Mouse (Mus musculus) limb, embryonic 11.5 days (tissue): ENCODE results near the gene Slain2. TPM values are rescaled to one million over a fixed set of nuclear protein-coding genes. Genes with fewer than 3 reads are reported as not detected.

Experiments used
- ATAC-seq: fragments of 200-750 bp; cut with Nextera tagmentation; 2 replicates; pipeline ENCODE4 v1.8.0; 2017; ENCODE audit warnings: low read depth; ENCODE audit not compliant: insufficient number of reproducible peaks, low FRiP score, low TSS enrichment
- DNase-seq: peaks from one replicate; pipeline ENCODE4 v3.0.0-alpha.2; 2015; ENCODE audit warnings: low spot score
- H3K27ac ChIP-seq: fragments of 300-500 bp; sonication (generic); replicated peaks from 2 replicates; pipeline ENCODE4 v1.5.1; 2014; ENCODE audit warnings: low read depth, mild to moderate bottlenecking, low read length
- H3K27me3 ChIP-seq: fragments of 300-500 bp; sonication (generic); 2 replicates; pipeline ENCODE4 v1.6.1; 2014; ENCODE audit warnings: mild to moderate bottlenecking, low read length, mixed read lengths; ENCODE audit not compliant: control insufficient read depth, insufficient read depth
- H3K36me3 ChIP-seq: fragments of 300-500 bp; sonication (generic); 2 replicates; pipeline ENCODE4 v1.6.1; 2014; ENCODE audit warnings: mild to moderate bottlenecking, low read length, moderate library complexity, mixed read lengths; ENCODE audit not compliant: control insufficient read depth, insufficient read depth
- H3K4me1 ChIP-seq: fragments of 300-500 bp; sonication (generic); 2 replicates; pipeline ENCODE4 v1.6.1; 2014; ENCODE audit warnings: low read length, mixed read lengths; ENCODE audit not compliant: control insufficient read depth, insufficient read depth
- H3K4me2 ChIP-seq: fragments of 300-500 bp; sonication (generic); 2 replicates; pipeline ENCODE4 v1.6.1; 2014; ENCODE audit warnings: low read depth, mild to moderate bottlenecking, moderate library complexity; ENCODE audit not compliant: severe bottlenecking
- H3K4me3 ChIP-seq: fragments of 300-500 bp; sonication (generic); 2 replicates; pipeline ENCODE4 v1.5.1; 2014; ENCODE audit warnings: low read depth, low read length
- H3K9ac ChIP-seq: fragments of 300-500 bp; sonication (generic); 2 replicates; pipeline ENCODE4 v1.6.1; 2014; ENCODE audit warnings: mild to moderate bottlenecking, low read length
- H3K9me3 ChIP-seq: fragments of 300-500 bp; sonication (generic); 2 replicates; pipeline ENCODE4 v1.6.1; 2016; ENCODE audit warnings: low read length; ENCODE audit not compliant: control insufficient read depth
- WGBS: fragments of 180-500 bp; shearing (Covaris S2); extraction: QIAGEN DNeasy Blood & Tissue Kit; methylation state at CpG from one replicate; pipeline ENCODE4 v1.1.7; 2014; 5-methylcytosine and 5-hydroxymethylcytosine counted together
- polyA plus RNA-seq: library from polyadenylated mRNA; unstranded; fragments of >200 nt; fragmentation: Nextera tagmentation; extraction: Ambion mirVana; gene quantifications from 2 replicates; pipeline ENCODE4 v1.2.1, GENCODE M21; 2014

Gene Slain2
- polyA plus RNA-seq, 1 experiment from 2014 or later = 21.6 TPM

DNA sequence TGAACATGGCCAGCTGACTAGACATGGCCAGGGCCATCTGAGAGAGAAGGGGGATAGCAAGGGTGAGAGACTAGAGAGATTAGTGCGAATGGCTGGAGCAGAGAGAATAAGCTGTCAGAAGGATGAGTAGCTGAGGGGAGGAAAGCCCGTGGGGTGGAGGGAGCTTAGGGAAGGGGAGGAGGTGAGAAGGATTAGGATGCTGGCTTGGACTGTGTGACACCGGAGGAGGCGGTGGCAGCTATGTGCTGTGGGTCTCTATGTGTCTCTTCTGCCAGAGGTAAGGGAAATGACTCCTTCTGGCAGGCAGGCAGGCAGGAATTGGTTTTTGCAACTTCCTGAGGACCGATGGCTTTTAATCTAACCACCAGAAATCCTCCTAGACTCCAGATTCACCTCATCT, 34.4 kb upstream of the Slain2 start:
- Histone ChIP-seq H3K36me3 (no peaks in the 10 kb centered on the region), H3K27me3 (peaks cover 3% of the 10 kb centered on the region), H3K4me2 (no peak overlapping the region), H3K9me3 (no peaks in the 10 kb centered on the region), H3K4me3 (no peak overlapping the region), H3K4me1 (no peaks in the 10 kb centered on the region), H3K9ac (no peak overlapping the region), H3K27ac (no peak overlapping the region)
- DNase-seq = no peak
- WGBS = 21% methylated on average over 5 of the region's 5 CpGs
- no peak for ATAC-seq

DNA sequence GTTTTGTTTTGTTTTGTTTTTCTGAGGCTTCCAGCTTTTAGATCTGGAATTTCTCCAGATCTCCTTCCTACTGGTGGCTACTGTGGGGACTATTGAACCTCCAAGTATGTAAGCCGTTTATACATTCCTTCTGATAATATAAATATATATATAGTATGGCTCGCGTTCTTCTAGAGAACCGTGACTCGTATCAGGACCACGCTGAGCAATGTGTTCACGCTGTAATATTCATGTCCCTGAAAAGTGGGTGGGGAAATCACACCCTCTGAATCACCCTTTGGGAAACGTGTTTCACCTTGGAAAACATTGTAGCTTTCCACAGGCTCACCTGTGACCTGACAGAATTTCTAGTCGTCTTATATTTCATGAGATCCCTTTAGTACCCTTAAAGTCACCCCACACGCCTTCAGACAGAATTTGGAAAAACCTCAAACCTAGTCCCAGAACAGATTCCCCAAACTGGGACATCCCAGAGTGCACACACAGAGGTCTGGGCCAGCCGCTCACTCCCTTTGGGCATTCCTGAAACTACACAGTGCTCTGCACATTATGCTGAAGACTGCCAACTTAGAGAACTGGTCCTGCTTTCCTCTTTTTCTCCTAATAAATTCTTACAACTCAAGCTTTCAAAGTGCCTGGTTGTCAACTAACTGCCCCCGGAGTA, 32.2 kb upstream of the Slain2 start:
- DNase-seq = no peak
- Histone ChIP-seq H3K4me1 (no peaks in the 10 kb centered on the region), H3K4me3 (no peak overlapping the region), H3K27ac (no peak overlapping the region), H3K9ac (no peak overlapping the region), H3K27me3 (no peaks in the 10 kb centered on the region), H3K36me3 (no peaks in the 10 kb centered on the region), H3K4me2 (no peak overlapping the region), H3K9me3 (no peaks in the 10 kb centered on the region)
- 85% methylated on average over 12 of the region's 12 CpGs for WGBS
- ATAC-seq = no peak; the same call in 1 of the 2 replicates

DNA sequence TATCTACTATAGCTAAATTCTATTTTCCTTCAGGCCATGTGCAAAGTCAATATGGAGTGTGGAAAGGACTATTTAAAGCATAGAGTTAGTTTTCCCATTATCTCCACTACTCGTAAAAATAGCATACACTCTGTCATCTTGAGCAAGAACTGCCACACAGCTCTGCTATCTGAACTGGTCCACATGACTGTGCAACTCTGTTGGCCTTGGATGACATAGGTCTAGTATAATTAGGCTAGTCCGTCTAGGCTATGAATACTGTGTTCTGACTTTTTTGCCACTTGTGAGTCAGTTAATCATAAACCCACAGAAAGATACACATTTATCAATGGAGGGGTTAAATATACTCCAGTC, 31.7 kb upstream of the Slain2 start:
- H3K27me3 ChIP-seq = no peaks in the 10 kb centered on the region
- WGBS = 81% methylated on average over 2 of the region's 2 CpGs
- DNase-seq (no peak), ATAC-seq (no peak)
- no peak overlapping the region for H3K27ac ChIP-seq
- peaks cover under 1% of the 10 kb centered on the region for H3K4me1 ChIP-seq
- H3K9ac ChIP-seq = no peak overlapping the region
- no peaks in the 10 kb centered on the region for H3K36me3 ChIP-seq
- H3K9me3 ChIP-seq = no peaks in the 10 kb centered on the region
- H3K4me2 ChIP-seq = no peak overlapping the region
- H3K4me3 ChIP-seq = no peak overlapping the region

DNA sequence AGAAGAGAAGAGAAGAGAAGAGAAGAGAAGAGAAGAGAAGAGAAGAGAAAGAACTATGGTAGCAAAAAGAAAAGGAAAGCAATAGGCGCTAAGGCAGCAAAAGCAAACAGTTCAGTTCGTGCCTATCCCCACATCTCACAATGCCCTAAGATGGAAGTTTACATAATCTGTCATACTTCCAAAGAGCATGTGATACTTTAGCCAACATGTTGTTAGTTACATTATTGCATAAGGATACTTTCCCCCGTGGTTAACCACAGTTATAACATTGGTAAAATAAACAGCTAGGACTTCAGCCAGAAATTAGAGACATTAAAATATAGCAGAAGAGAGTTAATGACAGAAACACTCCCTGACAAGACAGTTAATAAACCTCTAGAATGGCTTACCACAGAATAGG, 30.4 kb upstream of the Slain2 start:
- DNase-seq = no peak
- peaks cover 6% of the 10 kb centered on the region for H3K4me1 ChIP-seq
- H3K27me3 ChIP-seq = no peaks in the 10 kb centered on the region
- ATAC-seq = no peak
- no peak overlapping the region for H3K4me3 ChIP-seq
- H3K27ac ChIP-seq = no peak overlapping the region
- H3K9me3 ChIP-seq = no peaks in the 10 kb centered on the region
- no peaks in the 10 kb centered on the region for H3K36me3 ChIP-seq
- WGBS = 85% methylated on average over 3 of the region's 3 CpGs
- no peak overlapping the region for H3K4me2 ChIP-seq
- H3K9ac ChIP-seq = no peak overlapping the region

DNA sequence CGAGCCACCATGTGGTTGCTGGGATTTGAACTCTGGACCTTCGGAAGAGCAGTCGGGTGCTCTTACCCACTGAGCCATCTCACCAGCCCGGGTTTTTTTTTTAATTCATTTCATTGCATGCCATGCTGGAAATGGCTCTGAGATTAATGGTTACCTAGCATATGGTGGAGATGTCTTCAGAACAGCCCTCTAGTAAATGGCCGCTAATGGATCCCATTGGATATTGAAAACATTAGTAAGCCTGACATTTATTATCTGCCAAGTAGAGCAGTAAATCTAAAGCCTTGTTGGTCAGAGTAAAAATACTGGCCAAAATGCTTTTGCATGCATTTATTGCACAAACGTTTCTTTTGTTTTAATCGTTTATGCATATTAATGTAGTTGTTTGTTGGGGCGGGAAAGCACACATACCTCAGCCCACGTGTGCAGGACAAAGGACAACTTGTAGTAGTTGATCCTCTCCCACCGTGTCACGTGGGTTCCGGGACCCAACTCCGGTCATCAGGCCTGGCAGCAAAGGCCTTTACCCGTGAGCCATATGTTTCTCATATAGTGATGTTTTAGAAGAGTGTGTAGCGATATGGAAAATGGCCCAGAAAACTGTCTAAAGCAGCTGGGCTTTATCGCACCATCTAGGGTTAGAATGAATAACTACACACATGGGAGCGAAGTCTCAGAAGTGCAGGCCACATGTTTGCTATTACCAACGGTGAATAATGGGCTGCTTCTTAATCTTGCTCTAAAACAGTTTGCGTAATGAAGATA, 27.5 kb upstream of the Slain2 start:
- DNase-seq (peak; percentile 76), ATAC-seq (peak; percentile 67)
- no peak overlapping the region for H3K4me2 ChIP-seq
- 30% methylated on average over 18 of the region's 19 CpGs for WGBS
- no peak overlapping the region for H3K9ac ChIP-seq
- no peaks in the 10 kb centered on the region for H3K36me3 ChIP-seq
- no peaks in the 10 kb centered on the region for H3K9me3 ChIP-seq
- peaks cover 6% of the 10 kb centered on the region for H3K4me1 ChIP-seq
- H3K4me3 ChIP-seq = no peak overlapping the region
- H3K27me3 ChIP-seq = no peaks in the 10 kb centered on the region
- no peak overlapping the region for H3K27ac ChIP-seq

DNA sequence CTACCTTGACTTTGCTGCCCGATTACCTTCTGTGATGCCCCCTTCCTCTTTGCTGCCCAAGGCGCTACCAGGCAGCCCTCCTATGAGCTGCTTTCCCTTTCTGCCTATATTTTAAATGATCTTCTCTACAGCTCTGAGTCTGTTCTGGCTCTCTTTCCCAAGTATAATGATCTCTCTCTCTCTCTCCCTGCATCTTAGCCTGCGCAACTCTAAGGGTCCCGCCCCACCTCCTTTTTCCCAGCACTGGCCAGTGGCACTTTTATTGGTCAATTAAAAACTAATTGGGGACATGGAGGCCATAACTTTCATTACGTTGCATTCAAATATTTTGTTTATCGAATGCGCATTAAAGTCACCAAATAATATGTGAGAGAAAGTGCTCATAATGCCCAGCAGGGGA, 25.8 kb upstream of the Slain2 start:
- 45% methylated on average over 7 of the region's 7 CpGs for WGBS
- H3K4me1 ChIP-seq = peaks cover 6% of the 10 kb centered on the region
- H3K9ac ChIP-seq = no peak overlapping the region
- no peaks in the 10 kb centered on the region for H3K36me3 ChIP-seq
- no peaks in the 10 kb centered on the region for H3K27me3 ChIP-seq
- ATAC-seq = peak; percentile 55; the same call in 1 of the 2 replicates
- DNase-seq = peak; percentile 49
- no peak overlapping the region for H3K27ac ChIP-seq
- H3K4me2 ChIP-seq = no peak overlapping the region
- H3K9me3 ChIP-seq = no peaks in the 10 kb centered on the region
- no peak overlapping the region for H3K4me3 ChIP-seq

DNA sequence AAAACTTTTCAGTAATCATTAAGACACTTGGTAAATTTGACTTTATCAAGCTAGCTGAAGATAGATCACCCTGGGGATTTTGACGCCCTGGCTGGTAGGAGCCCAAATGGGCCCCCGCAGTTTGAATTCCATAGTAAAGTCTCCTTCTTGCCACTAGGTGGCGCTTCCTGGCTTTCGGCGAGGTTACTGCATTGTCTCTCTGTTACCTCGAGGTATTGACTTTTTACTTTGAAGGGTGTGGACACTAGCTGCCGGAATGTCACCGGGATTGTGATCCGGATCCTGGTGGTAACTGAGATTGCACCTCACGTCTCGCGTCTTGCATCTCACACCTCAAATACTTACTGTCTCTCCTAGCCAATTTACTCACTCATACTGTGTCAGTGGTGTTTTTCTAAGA, 22.6 kb upstream of the Slain2 start:
- Histone ChIP-seq H3K36me3 (no peaks in the 10 kb centered on the region), H3K4me2 (no peak overlapping the region), H3K9ac (no peak overlapping the region), H3K4me1 (peaks cover 6% of the 10 kb centered on the region), H3K27me3 (no peaks in the 10 kb centered on the region), H3K9me3 (no peaks in the 10 kb centered on the region), H3K27ac (no peak overlapping the region), H3K4me3 (no peak overlapping the region)
- peak; percentile 65 for DNase-seq
- WGBS = 9% methylated on average over 12 of the region's 12 CpGs
- no peak for ATAC-seq

DNA sequence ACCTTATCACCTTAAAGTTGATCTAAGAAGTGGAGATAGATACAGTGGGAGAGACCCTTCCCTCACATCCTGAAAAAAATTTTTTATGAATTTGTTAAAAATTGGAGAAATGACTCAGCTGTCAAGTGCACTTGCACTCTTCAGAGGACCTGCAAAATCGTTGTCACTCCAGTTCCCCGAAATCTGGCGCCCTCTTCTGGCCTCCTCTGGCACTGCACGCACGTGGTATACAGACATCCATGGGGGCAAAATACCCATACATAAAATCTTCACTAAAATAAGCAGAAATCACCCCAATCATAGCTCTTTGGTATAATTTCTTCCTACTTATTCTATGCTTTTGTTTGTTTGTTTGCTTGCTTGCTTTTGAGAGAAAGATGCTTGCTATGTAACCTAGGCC, 20.1 kb upstream of the Slain2 start:
- Histone ChIP-seq H3K4me2 (no peak overlapping the region), H3K36me3 (no peaks in the 10 kb centered on the region), H3K27ac (no peak overlapping the region), H3K27me3 (no peaks in the 10 kb centered on the region), H3K9ac (no peak overlapping the region), H3K9me3 (no peaks in the 10 kb centered on the region), H3K4me1 (no peaks in the 10 kb centered on the region), H3K4me3 (no peak overlapping the region)
- DNase-seq = peak; percentile 47
- ATAC-seq = no peak
- 55% methylated on average over 5 of the region's 5 CpGs for WGBS
